Mouse (Mus musculus): ENCODE data around the gene Fxyd7. TPM values are rescaled to one million over a fixed set of nuclear protein-coding genes. Genes with fewer than 3 reads are reported as not detected.

The Fxyd7 gene
- polyA plus RNA-seq, 1 experiment from 2014 or later: 42.2 TPM

GRCm38 (mm10) chr7:31033409-31034165, 17.7 kb downstream of the Fxyd7 start:
- Histone ChIP-seq H3K9ac (replicated peaks; ENCODE audit: low read depth, low read length) (no peak overlapping the region), H3K4me1 (ENCODE audit: control insufficient read depth, insufficient read depth, low read length) (no peaks in the 10 kb centered on the region), H3K4me3 (ENCODE audit: low read depth, low read length) (no peak overlapping the region), H3K9me3 (ENCODE audit: control insufficient read depth, low read depth, low read length) (no peaks in the 10 kb centered on the region), H3K27ac (ENCODE audit: low read length) (no peak overlapping the region), H3K27me3 (ENCODE audit: control insufficient read depth, insufficient read depth, low read length) (no peaks in the 10 kb centered on the region), H3K36me3 (ENCODE audit: control insufficient read depth, insufficient read depth, low read length) (no peaks in the 10 kb centered on the region), H3K4me2 (replicated peaks; ENCODE audit: low read depth, low read length) (no peak overlapping the region)
- WGBS: 51% methylated on average over 9 of the region's 9 CpGs
- no peak for ATAC-seq (ENCODE audit: insufficient number of reproducible peaks, insufficient read depth, low FRiP score, low read depth)

DNA sequence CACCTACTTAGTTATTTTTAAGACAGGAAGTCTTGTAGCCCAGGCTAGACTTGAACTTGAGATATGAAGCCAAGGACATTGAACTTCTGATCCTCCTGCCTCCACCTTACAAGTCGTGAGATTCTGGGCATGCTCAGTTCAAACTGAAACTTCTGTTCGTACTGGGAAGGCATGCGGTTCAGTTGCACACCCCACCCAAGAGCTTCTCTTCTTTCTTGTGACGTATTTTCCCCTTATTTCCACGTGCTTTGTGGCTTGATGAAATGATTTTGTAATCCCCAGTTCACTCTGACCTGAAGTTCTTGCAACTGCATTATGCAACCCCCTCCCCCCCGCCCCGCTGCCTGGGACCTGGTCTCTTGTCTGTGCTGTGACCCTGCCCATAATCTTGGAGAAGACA, 19.5 kb downstream of the Fxyd7 start:
- no peaks in the 10 kb centered on the region for H3K4me1 ChIP-seq (ENCODE audit: control insufficient read depth, insufficient read depth, low read length)
- no peak overlapping the region for H3K4me2 ChIP-seq (replicated peaks; ENCODE audit: low read depth, low read length)
- ATAC-seq (ENCODE audit: insufficient number of reproducible peaks, insufficient read depth, low FRiP score, low read depth): no peak
- no peak overlapping the region for H3K4me3 ChIP-seq (ENCODE audit: low read depth, low read length)
- H3K27ac ChIP-seq (ENCODE audit: low read length): no peak overlapping the region
- H3K36me3 ChIP-seq (ENCODE audit: control insufficient read depth, insufficient read depth, low read length): no peaks in the 10 kb centered on the region
- no peak overlapping the region for H3K9ac ChIP-seq (replicated peaks; ENCODE audit: low read depth, low read length)
- WGBS: 75% methylated on average over 7 of the region's 7 CpGs
- H3K27me3 ChIP-seq (ENCODE audit: control insufficient read depth, insufficient read depth, low read length): no peaks in the 10 kb centered on the region
- H3K9me3 ChIP-seq (ENCODE audit: control insufficient read depth, low read depth, low read length): no peaks in the 10 kb centered on the region

- Histone ChIP-seq H3K4me2 (replicated peaks; ENCODE audit: low read depth, low read length) (no peak overlapping the region), H3K27ac (ENCODE audit: low read length) (no peak overlapping the region), H3K4me3 (ENCODE audit: low read depth, low read length) (no peak overlapping the region), H3K27me3 (ENCODE audit: control insufficient read depth, insufficient read depth, low read length) (no peaks in the 10 kb centered on the region), H3K9me3 (ENCODE audit: control insufficient read depth, low read depth, low read length) (no peaks in the 10 kb centered on the region), H3K36me3 (ENCODE audit: control insufficient read depth, insufficient read depth, low read length) (no peaks in the 10 kb centered on the region), H3K9ac (replicated peaks; ENCODE audit: low read depth, low read length) (no peak overlapping the region), H3K4me1 (ENCODE audit: control insufficient read depth, insufficient read depth, low read length) (no peaks in the 10 kb centered on the region)
- ATAC-seq (ENCODE audit: insufficient number of reproducible peaks, insufficient read depth, low FRiP score, low read depth): no peak
- WGBS: 59% methylated on average over 2 of the region's 2 CpGs
Observed at GRCm38 (mm10) chr7:31030717-31031116, 20.6 kb downstream of the Fxyd7 start.

DNA sequence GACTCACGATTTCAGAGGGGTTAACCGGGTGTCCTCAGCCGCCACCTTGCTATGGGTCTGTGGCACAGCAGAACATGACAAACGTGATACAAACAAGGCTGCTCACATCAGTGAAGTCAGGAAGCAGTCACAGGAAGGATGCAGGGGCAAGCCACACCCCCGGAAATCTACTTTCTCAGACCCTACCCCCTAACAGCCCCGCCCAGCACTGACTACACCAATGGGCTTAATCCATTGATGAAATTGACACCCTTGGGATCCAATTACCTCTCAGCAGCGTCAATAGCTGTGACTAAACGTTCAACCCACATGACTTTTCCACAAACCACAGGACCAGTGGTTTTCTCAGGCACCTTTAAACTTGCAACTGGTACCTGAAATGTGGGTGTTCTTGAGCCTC, 22.7 kb downstream of the Fxyd7 start:
- WGBS: 76% methylated on average over 8 of the region's 8 CpGs
- H3K9ac ChIP-seq (replicated peaks; ENCODE audit: low read depth, low read length): no peak overlapping the region
- H3K4me2 ChIP-seq (replicated peaks; ENCODE audit: low read depth, low read length): no peak overlapping the region
- no peaks in the 10 kb centered on the region for H3K27me3 ChIP-seq (ENCODE audit: control insufficient read depth, insufficient read depth, low read length)
- ATAC-seq (ENCODE audit: insufficient number of reproducible peaks, insufficient read depth, low FRiP score, low read depth): no peak
- no peaks in the 10 kb centered on the region for H3K9me3 ChIP-seq (ENCODE audit: control insufficient read depth, low read depth, low read length)
- no peak overlapping the region for H3K27ac ChIP-seq (ENCODE audit: low read length)
- no peaks in the 10 kb centered on the region for H3K4me1 ChIP-seq (ENCODE audit: control insufficient read depth, insufficient read depth, low read length)
- H3K4me3 ChIP-seq (ENCODE audit: low read depth, low read length): no peak overlapping the region
- H3K36me3 ChIP-seq (ENCODE audit: control insufficient read depth, insufficient read depth, low read length): no peaks in the 10 kb centered on the region

- peak; percentile 40; the same call in 1 of the 2 replicates for ATAC-seq (ENCODE audit: insufficient number of reproducible peaks, insufficient read depth, low FRiP score, low read depth)
Observed at GRCm38 (mm10) chr7:31017104-31017901, 34.0 kb downstream of the Fxyd7 start.

GRCm38 (mm10) chr7:31012971-31013370, 38.3 kb downstream of the Fxyd7 start:
- 73% methylated on average over 5 of the region's 5 CpGs for WGBS
- Histone ChIP-seq H3K4me2 (replicated peaks; ENCODE audit: low read depth, low read length) (no peak overlapping the region), H3K27me3 (ENCODE audit: control insufficient read depth, insufficient read depth, low read length) (no peaks in the 10 kb centered on the region), H3K9ac (replicated peaks; ENCODE audit: low read depth, low read length) (no peak overlapping the region), H3K4me3 (ENCODE audit: low read depth, low read length) (no peak overlapping the region), H3K9me3 (ENCODE audit: control insufficient read depth, low read depth, low read length) (no peaks in the 10 kb centered on the region), H3K27ac (ENCODE audit: low read length) (no peak overlapping the region), H3K4me1 (ENCODE audit: control insufficient read depth, insufficient read depth, low read length) (peaks cover 8% of the 10 kb centered on the region; the same call in 1 of the 2 replicates), H3K36me3 (ENCODE audit: control insufficient read depth, insufficient read depth, low read length) (no peaks in the 10 kb centered on the region)
- ATAC-seq (ENCODE audit: insufficient number of reproducible peaks, insufficient read depth, low FRiP score, low read depth): no peak

More at GRCm38 (mm10) chr7:31017104-31017901, 34.0 kb downstream of the Fxyd7 start:
- peaks cover 6% of the 10 kb centered on the region; the same call in 1 of the 2 replicates for H3K4me1 ChIP-seq (ENCODE audit: control insufficient read depth, insufficient read depth, low read length)
- no peaks in the 10 kb centered on the region for H3K36me3 ChIP-seq (ENCODE audit: control insufficient read depth, insufficient read depth, low read length)
- H3K4me3 ChIP-seq (ENCODE audit: low read depth, low read length): no peak overlapping the region
- H3K9ac ChIP-seq (replicated peaks; ENCODE audit: low read depth, low read length): no peak overlapping the region
- H3K9me3 ChIP-seq (ENCODE audit: control insufficient read depth, low read depth, low read length): no peaks in the 10 kb centered on the region
- no peak overlapping the region for H3K4me2 ChIP-seq (replicated peaks; ENCODE audit: low read depth, low read length)
- no peaks in the 10 kb centered on the region for H3K27me3 ChIP-seq (ENCODE audit: control insufficient read depth, insufficient read depth, low read length)
- 34% methylated on average over 10 of the region's 10 CpGs for WGBS
- H3K27ac ChIP-seq (ENCODE audit: low read length): no peak overlapping the region

GRCm38 (mm10) chr7:31008889-31009288, 42.4 kb downstream of the Fxyd7 start:
- ATAC-seq (ENCODE audit: insufficient number of reproducible peaks, insufficient read depth, low FRiP score, low read depth): no peak
- Histone ChIP-seq H3K4me2 (replicated peaks; ENCODE audit: low read depth, low read length) (no peak overlapping the region), H3K9ac (replicated peaks; ENCODE audit: low read depth, low read length) (no peak overlapping the region), H3K27me3 (ENCODE audit: control insufficient read depth, insufficient read depth, low read length) (no peaks in the 10 kb centered on the region), H3K4me3 (ENCODE audit: low read depth, low read length) (no peak overlapping the region), H3K27ac (ENCODE audit: low read length) (no peak overlapping the region), H3K36me3 (ENCODE audit: control insufficient read depth, insufficient read depth, low read length) (no peaks in the 10 kb centered on the region), H3K9me3 (ENCODE audit: control insufficient read depth, low read depth, low read length) (no peaks in the 10 kb centered on the region), H3K4me1 (ENCODE audit: control insufficient read depth, insufficient read depth, low read length) (0 out of 2 replicates have a peak, but pooled peaks cover 2% of the 10 kb centered on the region)
- WGBS: 37% methylated on average over 3 of the region's 3 CpGs

GRCm38 (mm10) chr7:31008175-31008574, 43.1 kb downstream of the Fxyd7 start:
- Histone ChIP-seq H3K4me3 (ENCODE audit: low read depth, low read length) (no peak overlapping the region), H3K27me3 (ENCODE audit: control insufficient read depth, insufficient read depth, low read length) (no peaks in the 10 kb centered on the region), H3K36me3 (ENCODE audit: control insufficient read depth, insufficient read depth, low read length) (no peaks in the 10 kb centered on the region), H3K4me1 (ENCODE audit: control insufficient read depth, insufficient read depth, low read length) (0 out of 2 replicates have a peak, but pooled peaks cover 2% of the 10 kb centered on the region), H3K9ac (replicated peaks; ENCODE audit: low read depth, low read length) (no peak overlapping the region), H3K4me2 (replicated peaks; ENCODE audit: low read depth, low read length) (no peak overlapping the region), H3K27ac (ENCODE audit: low read length) (no peak overlapping the region), H3K9me3 (ENCODE audit: control insufficient read depth, low read depth, low read length) (no peaks in the 10 kb centered on the region)
- no peak for ATAC-seq (ENCODE audit: insufficient number of reproducible peaks, insufficient read depth, low FRiP score, low read depth)
- 62% methylated on average over 1 of the region's 1 CpGs for WGBS

Measured in stomach, embryonic 14.5 days (tissue).